Mouse (Mus musculus): ENCODE data around the gene Habp4.

Gene Habp4

DNA sequence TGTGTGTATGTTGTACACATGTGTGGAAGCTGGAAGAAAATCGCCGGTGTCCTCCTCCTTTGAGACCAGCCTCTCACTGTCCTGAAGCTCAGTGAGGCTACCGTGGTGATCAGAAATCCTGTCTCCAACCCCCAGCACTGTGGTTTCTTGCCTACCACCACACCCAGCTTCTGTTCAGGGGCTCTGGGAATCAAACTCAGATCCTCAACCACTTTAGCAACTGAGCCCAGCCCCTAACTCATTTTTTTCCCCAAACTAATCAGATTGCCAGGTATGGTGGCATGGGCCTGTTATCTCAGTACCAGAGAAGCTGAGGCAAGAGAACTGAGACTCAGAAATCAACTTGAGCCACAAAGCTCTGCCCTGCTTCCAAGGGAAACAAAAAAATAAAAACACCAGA lies 74.2 kb downstream of the Habp4 start:
- DNase-seq (ENCODE audit: low read depth, low spot score): no peak

All from ES-CJ7 (cell line).